Mouse (Mus musculus) left cerebral cortex, postnatal 36 days (tissue): Measurements from ENCODE around the gene Enah. TPM values are rescaled to one million over a fixed set of nuclear protein-coding genes. Genes with fewer than 3 reads are reported as not detected.

Source experiments
- DNase-seq, 2 experiments: peaks; one replicate each; pipeline ENCODE4 v3.0.0; 2021 to 2022; ENCODE audit warnings: low spot score in 2 of 2, mixed read lengths in 1 of 2
- intact Hi-C: fragments of 180-260 bp; cut with DNase I; formaldehyde crosslinking; loops from one replicate; pipeline ENCODE4 v1.15.1; 2025
- total RNA-seq, 2 experiments: library from RNA; stranded (reverse); gene quantifications; 2 replicates each; pipeline ENCODE4 v1.2.3; 2021

The Enah gene
- total RNA-seq, 2 experiments from 2014 or later: 128 to 155 TPM

DNA sequence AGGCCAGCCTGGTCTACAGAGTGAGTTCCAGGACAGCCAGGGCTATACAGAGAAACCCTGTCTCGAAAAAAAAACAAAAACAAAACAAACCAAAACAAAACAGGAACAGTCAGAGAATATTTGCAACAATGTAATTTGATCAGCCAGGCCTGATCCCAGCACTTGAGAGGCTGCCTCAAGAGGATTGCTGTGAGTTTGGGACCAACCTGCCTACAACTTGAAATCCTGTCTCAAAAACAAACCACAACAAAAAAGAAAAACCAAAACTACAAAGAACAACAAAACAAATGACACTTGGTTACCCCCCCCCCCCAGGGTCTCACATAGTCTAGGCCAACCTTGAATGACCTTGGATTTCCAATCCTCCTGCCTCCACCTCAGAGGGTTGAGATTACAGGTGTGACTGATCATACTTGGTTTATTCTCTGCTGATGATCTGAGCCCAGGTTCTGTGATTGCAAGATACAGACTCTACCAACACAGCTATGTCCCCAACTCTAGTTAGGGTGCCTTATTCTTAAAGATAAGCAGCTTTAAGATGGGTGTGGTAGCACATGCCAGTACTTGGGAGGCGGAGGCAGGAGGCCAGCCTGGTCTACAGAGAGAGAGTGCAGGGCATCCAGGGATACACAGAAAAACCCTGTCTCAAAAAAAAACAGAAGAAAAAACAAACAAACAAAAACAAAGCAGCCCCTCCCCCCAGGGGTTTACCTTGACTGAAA lies 158.4 kb downstream of the Enah start:
- intact Hi-C loops: no loop called here
- DNase-seq: no peak

DNA sequence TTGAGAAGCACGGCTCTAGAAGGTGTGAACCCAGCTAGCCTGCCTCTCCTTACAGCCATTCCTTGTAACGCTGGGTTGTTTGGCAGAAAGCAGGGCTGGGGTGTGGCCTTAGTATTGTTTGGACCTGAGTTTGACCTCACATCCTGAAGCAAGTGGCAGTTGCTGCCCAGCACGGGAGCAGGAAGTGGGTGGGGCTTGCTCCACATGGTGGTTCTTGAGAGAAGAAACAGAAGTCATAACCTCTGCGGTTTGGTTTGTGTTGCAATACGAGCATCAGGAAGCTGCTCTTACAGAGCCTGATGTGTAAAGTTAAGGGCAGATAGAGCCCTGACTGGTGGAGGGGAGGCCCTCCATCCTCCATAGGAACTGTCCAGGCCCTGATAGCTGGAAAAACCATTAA lies 159.1 kb downstream of the Enah start:
- intact Hi-C loops: no loop called here
- DNase-seq: no peak

- no peak for DNase-seq
- intact Hi-C loops: no loop called here
Measured at GRCm38 (mm10) chr1:181856329-181856728, 163.5 kb downstream of the Enah start.

DNA sequence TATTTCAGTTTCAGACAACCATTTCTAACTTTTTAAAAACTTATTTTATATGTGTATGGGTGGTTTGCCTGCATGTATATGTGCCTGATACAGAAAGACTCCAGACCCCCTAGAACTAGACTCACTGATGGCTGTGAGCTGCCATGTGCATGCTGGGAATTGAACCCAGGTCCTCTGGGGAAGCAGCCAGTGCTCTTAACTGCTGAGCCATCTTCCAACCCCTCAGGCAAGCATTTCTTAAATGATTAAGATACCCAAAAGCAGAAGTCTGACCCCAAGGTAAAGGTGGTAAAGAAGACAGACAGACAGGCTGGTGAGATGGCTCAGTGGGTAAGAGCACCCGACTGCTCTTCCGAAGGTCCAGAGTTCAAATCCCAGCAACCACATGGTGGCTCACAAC lies 165.0 kb downstream of the Enah start:
- intact Hi-C loops: no loop called here
- DNase-seq: no peak

DNA sequence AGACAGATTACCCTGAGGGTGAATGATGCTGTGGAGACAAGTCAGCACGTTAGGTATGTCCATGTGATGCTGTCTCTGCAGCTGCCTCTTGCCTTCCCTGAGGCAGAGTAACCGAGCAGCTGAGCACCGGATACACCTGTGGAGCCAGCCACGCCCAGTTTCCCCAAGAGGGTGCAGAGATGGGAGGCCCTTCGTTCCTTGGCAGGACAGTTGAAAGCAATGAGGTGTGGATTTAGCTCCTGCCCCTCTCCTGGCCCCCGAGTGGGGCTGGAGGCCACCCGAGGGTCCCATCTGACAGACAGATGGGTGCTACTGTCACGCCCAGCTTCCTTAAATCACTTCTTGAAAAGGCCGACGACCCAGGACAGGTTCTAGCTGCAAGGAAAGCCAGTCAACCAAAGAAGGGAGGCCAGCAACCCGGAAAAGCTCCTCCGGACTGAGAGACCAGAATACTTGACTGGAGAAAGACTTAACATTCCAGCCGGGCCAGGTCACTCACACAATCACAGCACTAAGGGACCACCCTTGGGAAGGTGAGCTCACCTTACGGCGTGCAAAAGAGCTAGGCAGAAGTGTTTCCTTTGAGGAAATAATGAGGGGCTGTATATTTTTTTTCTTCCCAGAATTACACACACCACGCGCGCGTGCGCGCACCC lies 166.6 kb downstream of the Enah start:
- DNase-seq: no peak
- intact Hi-C loops: no loop called here

DNA sequence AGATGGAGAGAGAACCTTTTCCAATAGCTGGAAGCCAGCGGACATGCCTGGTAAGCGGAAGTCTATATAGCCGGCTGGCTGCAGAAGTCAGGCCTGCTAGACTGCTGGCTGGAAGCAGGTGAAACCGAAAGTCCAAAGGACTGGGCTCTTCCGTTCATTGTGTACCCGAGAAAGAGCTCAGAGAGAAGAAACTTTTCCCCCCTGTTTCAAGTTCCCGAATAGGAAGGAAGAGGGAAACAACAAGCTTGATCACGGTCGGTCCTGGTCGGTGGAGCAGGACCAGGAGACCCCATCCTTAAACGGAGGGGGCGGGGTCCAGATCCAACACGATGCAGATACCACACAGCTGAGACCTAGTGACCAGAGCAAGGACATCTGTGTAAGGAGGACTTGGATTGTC lies 167.3 kb downstream of the Enah start:
- intact Hi-C loops: no loop called here

DNA sequence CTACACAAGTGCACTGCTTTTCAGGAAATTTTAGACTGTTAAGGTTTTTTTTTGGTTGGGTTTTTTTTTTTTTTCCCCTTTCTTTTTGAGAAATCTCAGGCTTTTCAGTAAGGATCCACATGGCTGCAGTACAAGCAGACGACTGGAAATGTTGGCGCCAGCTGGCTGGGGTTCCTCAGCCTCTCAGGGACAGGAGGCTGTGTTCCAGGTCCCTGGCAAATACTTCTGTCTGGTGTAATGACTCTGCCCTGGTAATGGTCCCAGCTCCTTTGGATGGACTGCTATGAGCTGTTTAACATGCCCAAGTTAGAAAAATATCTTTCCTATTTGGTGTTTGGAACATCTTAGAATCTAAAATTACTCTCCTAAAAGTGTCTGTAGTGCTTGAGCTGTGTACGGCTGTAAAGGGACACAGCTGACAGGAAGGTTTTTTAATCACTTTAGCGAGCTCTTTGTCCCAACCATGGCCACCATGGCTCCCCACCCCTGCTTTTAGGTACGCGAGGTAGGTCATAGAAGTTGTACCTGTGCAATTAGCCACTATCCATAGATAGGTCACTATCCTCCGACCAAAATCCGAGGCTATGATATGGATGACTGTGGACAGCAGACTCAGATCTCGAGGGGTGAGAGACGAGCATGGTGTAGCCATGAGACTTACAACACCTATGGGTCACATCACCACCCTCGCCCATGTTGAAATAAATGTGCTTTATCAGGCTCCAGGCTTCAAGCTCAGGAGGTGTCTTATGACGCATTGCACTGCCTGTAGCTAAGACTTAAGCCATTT lies 168.1 kb downstream of the Enah start:
- DNase-seq: peak in 1 of 2 experiments; percentile 45
- intact Hi-C loops: no loop called here

More for the DNA sequence above, 167.3 kb downstream of the Enah start:
- no peak for DNase-seq

GRCm38 (mm10) chr1:181850441-181850840 lies 169.3 kb downstream of the Enah start:
- intact Hi-C loops: no loop called here
- DNase-seq: no peak

GRCm38 (mm10) chr1:181848210-181848609 lies 171.6 kb downstream of the Enah start:
- intact Hi-C loops: no loop called here
- DNase-seq: no peak

DNA sequence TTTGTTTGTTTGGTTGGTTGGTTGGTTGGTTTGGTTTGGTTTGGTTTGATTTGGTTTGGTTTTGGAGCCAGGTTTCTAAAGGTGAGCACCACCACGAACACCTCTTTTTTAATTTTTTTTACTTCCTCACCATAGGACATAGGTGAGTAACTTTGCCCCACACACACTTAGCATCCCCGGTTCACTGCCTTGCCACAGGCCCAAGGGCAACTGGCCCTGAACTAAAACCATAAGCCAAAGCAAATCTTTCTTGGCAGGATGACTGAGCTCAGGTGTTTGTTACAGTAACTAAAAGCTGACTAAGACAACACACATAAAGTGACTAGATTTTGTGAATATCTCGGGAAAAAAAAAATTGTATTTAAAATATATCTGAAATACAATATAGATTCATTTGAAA lies 172.4 kb downstream of the Enah start:
- intact Hi-C loops: no loop called here
- DNase-seq: no peak

Other genes with a start within 250 kb of the Enah start
- gene Lbr, start 176.9 kb downstream of the Enah start, total RNA-seq: 10 to 100 TPM; 10.7 to 11.9 TPM
- 10 to 100 TPM; 61.0 to 63.4 TPM for gene Srp9, start 104.7 kb upstream of the Enah start, total RNA-seq
- not detected for gene Vmn1r1, start 144.5 kb upstream of the Enah start, total RNA-seq